Mouse (Mus musculus) G1E (cell line): ENCODE data around the gene Tlcd2. TPM values are rescaled to one million over a fixed set of nuclear protein-coding genes. Genes with fewer than 3 reads are reported as not detected.

ENCODE experiments used
- ATAC-seq: 2 replicates; pipeline ENCODE4 v1.8.0; 2016; ENCODE audit warnings: mild to moderate bottlenecking; ENCODE audit not compliant: insufficient number of reproducible peaks, poor library complexity, low FRiP score, severe bottlenecking; ENCODE audit errors: extremely low read depth
- DNase-seq: peaks from one replicate; pipeline ENCODE4 v3.0.0; 2012; ENCODE audit warnings: low spot score
- H3K27me3 ChIP-seq: 2 replicates; pipeline ENCODE4 v1.6.1; 2012; ENCODE audit warnings: mild to moderate bottlenecking, low read length, inconsistent platforms; ENCODE audit not compliant: insufficient read depth
- H3K36me3 ChIP-seq: replicated peaks from 2 replicates; pipeline ENCODE3; 2012; ENCODE audit warnings: mild to moderate bottlenecking, inconsistent platforms
- H3K4me1 ChIP-seq: 2 replicates; pipeline ENCODE4 v1.6.1; 2012; ENCODE audit warnings: low read depth, low read length, inconsistent platforms, mixed read lengths; ENCODE audit not compliant: insufficient read depth
- H3K4me3 ChIP-seq: 2 replicates; pipeline ENCODE4 v1.5.1; 2012; ENCODE audit warnings: low read depth, mild to moderate bottlenecking, inconsistent platforms, low read length, moderate library complexity, mixed read lengths
- H3K9me3 ChIP-seq: replicated peaks from 2 replicates; pipeline ENCODE4 v1.6.1; 2012; ENCODE audit warnings: inconsistent platforms
- CTCF ChIP-seq: IDR thresholded peaks from 2 replicates; pipeline ENCODE4 v1.5.1; 2012; ENCODE audit warnings: low read depth, low read length, inconsistent platforms, mixed read lengths
- GATA1 ChIP-seq: IDR thresholded peaks from 2 replicates; pipeline ENCODE4 v1.6.1; 2012; ENCODE audit warnings: borderline replicate concordance, low read length, inconsistent platforms, mixed read lengths
- GATA2 ChIP-seq: IDR thresholded peaks from 2 replicates; pipeline ENCODE4 v1.6.1; 2012; ENCODE audit warnings: low read depth, low read length, inconsistent platforms, borderline replicate concordance
- POLR2AphosphoS5 ChIP-seq: IDR thresholded peaks from 2 replicates; pipeline ENCODE4 v1.6.1; 2012; ENCODE audit warnings: low read depth, low read length, inconsistent platforms; ENCODE audit not compliant: insufficient replicate concordance
- TAL1 ChIP-seq: conservative IDR thresholded peaks from 2 replicates; pipeline ENCODE4 v1.6.1; 2012; ENCODE audit warnings: low read depth, low read length, inconsistent platforms, mixed read lengths
- polyA plus RNA-seq: library from polyadenylated mRNA; stranded (reverse); fragments of >175 nt; gene quantifications from 2 replicates; pipeline ENCODE4 v1.2.3, GENCODE M21; 2012
- total RNA-seq, 2 experiments: library from RNA; stranded (forward) in 1 of 2; stranded (reverse) in 1 of 2; fragments of 200-1000 nt in 1 of 2; fragments of >200 nt in 1 of 2; fragmentation: Nextera tagmentation in 1 of 2; gene quantifications; 2 replicates each; pipeline ENCODE4 v1.2.3; 2014 to 2017

Gene Tlcd2
- total and polyA plus RNA-seq, 3 experiments, result 1.8 TPM; not detected in 2

DNA sequence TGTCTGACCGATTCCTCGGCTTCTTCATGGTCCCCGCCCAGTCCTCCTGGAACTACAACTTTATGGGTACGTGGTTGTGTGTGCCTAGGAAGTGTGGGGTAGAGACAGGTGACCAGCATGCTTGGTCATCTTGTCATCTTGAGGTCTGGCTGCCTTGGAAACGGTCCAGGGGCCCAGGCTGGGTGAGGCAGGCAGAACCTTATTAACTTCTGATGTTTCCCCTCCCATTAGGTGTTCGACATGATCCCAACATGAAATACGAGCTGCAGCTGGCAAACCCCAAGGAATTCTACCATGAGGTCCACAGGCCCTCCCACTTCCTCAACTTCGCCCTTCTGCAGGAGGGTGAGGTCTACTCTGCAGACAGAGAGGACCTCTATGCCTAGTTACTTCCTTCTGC lies 47.4 kb downstream of the Tlcd2 start:
- TF ChIP-seq TAL1, result no peak
- no peak for TF ChIP-seq POLR2AphosphoS5
- TF ChIP-seq GATA2, result no peak
- TF ChIP-seq CTCF, result no peak
- TF ChIP-seq GATA1, result no peak
- DNase-seq, result peak; percentile 28
- Histone ChIP-seq H3K9me3 (no peaks in the 10 kb centered on the region), H3K4me1 (peaks cover 31% of the 10 kb centered on the region), H3K27me3 (peaks cover 5% of the 10 kb centered on the region; the same call in 1 of the 2 replicates), H3K36me3 (peaks cover 89% of the 10 kb centered on the region), H3K4me3 (no peak overlapping the region)
- ATAC-seq, result no peak

- peak; percentile 62 for DNase-seq
- Histone ChIP-seq H3K4me1 (peaks cover 32% of the 10 kb centered on the region), H3K27me3 (peaks cover 9% of the 10 kb centered on the region; the same call in 1 of the 2 replicates), H3K9me3 (no peaks in the 10 kb centered on the region), H3K36me3 (peaks cover 78% of the 10 kb centered on the region), H3K4me3 (peak within 1 kb of the TSS; percentile 70)
- no peak for ATAC-seq
- TF ChIP-seq POLR2AphosphoS5 (no peak), TAL1 (no peak), GATA1 (no peak), CTCF (no peak), GATA2 (no peak)
Measured at GRCm38 (mm10) chr11:75509741-75510626, 48.5 kb downstream of the Tlcd2 start, which contains the start of gene Rilp. Rilp (plus strand) TSS chr11:75510094.

GRCm38 (mm10) chr11:75510627-75510993 lies 49.1 kb downstream of the Tlcd2 start:
- Histone ChIP-seq H3K4me3 (peak overlapping the region; percentile 70), H3K9me3 (no peaks in the 10 kb centered on the region), H3K4me1 (peaks cover 37% of the 10 kb centered on the region), H3K27me3 (peaks cover 15% of the 10 kb centered on the region; the same call in 1 of the 2 replicates), H3K36me3 (peaks cover 72% of the 10 kb centered on the region)
- DNase-seq (peak; percentile 74), ATAC-seq (peak; percentile 59; the same call in 1 of the 2 replicates)
- TF ChIP-seq CTCF, result peak; percentile 42
- no peak for TF ChIP-seq GATA1
- no peak for TF ChIP-seq GATA2
- TF ChIP-seq POLR2AphosphoS5, result no peak
- TF ChIP-seq TAL1, result no peak

- H3K9me3 ChIP-seq, result no peaks in the 10 kb centered on the region
- no peak for TF ChIP-seq GATA1
- TF ChIP-seq CTCF, result no peak
- TF ChIP-seq POLR2AphosphoS5, result no peak
- no peak overlapping the region for H3K4me3 ChIP-seq
- DNase-seq (no peak), ATAC-seq (no peak)
- peaks cover 15% of the 10 kb centered on the region; the same call in 1 of the 2 replicates for H3K27me3 ChIP-seq
- H3K36me3 ChIP-seq, result peaks cover 66% of the 10 kb centered on the region
- H3K4me1 ChIP-seq, result peaks cover 37% of the 10 kb centered on the region
Measured at GRCm38 (mm10) chr11:75511213-75511612, 49.7 kb downstream of the Tlcd2 start.

DNA sequence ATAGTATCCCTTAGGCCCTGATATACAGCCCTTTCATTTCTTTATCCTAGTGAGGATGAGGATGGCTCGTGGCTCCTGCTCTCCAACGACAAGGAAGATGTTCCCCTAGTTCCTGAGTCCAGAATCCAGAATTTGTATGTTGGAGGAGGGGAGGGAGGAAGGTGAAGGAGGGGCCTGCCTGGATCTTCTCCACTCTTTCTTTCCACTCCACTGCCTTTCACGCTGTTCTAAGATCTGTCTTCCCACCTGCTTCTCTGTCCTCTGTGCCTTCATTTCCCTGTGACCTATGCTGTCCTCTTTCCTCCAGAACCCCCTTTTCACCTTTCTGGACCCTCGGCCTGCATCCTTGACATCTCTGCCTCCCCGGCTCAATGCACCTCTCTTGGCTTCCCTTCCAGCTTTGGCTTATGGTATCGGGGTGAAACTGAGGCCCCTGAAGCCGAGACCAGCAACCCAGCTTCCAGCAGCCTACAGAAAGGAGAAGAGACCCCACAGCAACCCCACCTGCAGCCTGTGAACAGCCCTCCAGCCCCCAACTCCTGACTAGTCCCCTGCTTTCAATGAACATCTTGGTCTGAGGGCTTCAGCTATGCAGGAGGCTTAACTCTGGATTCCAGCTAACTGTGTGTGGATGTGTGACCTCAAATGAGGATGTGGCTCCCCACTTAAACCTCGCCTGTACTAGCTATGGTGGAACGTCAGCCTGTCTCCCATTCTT lies 50.9 kb downstream of the Tlcd2 start:
- DNase-seq, result no peak
- Histone ChIP-seq H3K9me3 (no peaks in the 10 kb centered on the region), H3K27me3 (peaks cover 15% of the 10 kb centered on the region; the same call in 1 of the 2 replicates), H3K4me1 (peaks cover 34% of the 10 kb centered on the region), H3K36me3 (peaks cover 58% of the 10 kb centered on the region), H3K4me3 (no peak overlapping the region)
- no peak for TF ChIP-seq GATA1
- no peak for TF ChIP-seq CTCF
- TF ChIP-seq POLR2AphosphoS5, result no peak
- TF ChIP-seq GATA2, result no peak
- TF ChIP-seq TAL1, result no peak
- ATAC-seq, result no peak

DNA sequence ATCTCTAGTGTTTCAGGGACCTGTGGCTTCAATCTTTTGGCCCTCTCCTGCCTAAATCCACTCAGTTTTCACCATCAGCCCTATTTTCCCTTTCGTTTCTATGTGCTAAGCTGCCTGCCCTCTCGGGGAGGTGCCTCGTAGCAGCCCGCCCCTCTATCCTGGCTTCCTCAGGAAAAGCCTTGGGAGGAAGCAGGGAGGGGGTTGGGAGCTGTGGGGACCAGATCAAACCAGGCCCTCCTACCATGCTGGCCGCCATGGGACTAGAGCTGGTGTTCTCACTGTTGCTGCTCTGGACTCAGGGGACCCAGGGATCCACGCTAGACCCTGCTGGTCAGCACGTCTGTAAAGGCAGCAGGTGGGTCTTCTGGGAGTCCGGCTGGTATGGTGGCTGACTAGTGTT lies 51.8 kb downstream of the Tlcd2 start, which contains the start of gene Scarf1:
Gene Scarf1, plus strand, starts transcription at position 205 of the 400 bp plus-strand sequence.
- Histone ChIP-seq H3K4me1 (peaks cover 31% of the 10 kb centered on the region), H3K4me3 (no peak within 1 kb of the TSS), H3K36me3 (peaks cover 50% of the 10 kb centered on the region), H3K27me3 (peaks cover 15% of the 10 kb centered on the region; the same call in 1 of the 2 replicates), H3K9me3 (no peaks in the 10 kb centered on the region)
- DNase-seq (no peak), ATAC-seq (no peak)
- TF ChIP-seq TAL1 (no peak), POLR2AphosphoS5 (no peak)
